Mouse (Mus musculus): ENCODE results near the gene Gm17087. TPM values are rescaled to one million over a fixed set of nuclear protein-coding genes. Genes with fewer than 3 reads are reported as not detected.

The Gm17087 gene
- not detected in 2 replicates for total RNA-seq (2021)
- long read RNA-seq, experiment 1, result 0 reads
- long read RNA-seq, experiment 2, result 0 reads

DNA sequence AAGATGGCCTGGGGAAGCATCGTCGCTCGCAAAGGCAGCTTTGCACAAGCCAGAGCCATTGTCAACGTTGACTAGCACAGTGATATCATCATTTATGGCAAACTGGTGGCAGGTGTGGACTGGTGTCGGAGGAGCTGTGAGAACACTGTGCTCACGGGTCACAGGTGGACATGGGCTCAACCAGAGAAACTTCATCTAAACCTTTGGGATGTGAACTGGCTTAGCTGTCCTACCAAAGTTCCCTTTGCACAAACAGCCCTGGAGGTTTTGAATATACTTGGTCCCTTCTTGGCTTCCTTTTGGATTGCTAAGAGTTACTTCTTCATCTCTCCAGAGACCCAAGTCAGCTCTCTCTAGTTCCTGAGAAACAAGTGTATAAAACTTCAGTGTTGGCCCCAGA is at the start of gene Gm17087:
Gene Gm17087, minus strand, starts transcription at position 101 of the 400 bp plus-strand sequence.
- no peak for DNase-seq

DNA sequence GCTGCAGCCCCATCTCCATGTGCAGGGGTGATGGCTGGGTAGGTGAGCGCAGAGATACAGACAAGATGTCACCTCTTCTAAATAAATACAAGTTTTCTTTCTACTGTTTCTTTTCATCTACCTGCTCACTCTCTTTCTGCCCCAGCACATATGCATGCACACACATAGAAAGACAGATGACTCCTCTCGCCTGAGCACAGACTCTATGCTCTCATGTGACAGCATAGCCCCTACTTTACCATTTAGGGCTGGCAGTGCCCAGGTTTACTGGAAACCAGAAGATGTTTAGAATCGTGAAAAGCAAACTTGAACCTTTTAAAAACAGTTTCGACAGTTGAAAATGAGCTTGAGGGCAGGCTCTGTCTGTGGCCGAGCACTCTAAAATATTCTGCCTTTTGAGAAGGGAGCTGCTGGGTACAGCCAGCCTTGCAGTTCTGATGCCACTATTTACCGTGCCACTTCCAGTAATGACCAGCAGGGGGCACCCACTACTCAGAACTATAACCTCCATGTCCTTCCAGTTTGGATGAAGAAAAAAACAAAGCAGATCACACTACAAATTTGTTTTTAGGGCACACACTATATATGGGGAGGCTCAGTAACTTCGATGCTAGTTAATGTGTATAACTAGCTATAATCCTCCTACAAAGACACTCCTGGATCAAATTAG is 47.3 kb upstream of the Gm17087 start:
- peak; percentile 86 for DNase-seq

DNA sequence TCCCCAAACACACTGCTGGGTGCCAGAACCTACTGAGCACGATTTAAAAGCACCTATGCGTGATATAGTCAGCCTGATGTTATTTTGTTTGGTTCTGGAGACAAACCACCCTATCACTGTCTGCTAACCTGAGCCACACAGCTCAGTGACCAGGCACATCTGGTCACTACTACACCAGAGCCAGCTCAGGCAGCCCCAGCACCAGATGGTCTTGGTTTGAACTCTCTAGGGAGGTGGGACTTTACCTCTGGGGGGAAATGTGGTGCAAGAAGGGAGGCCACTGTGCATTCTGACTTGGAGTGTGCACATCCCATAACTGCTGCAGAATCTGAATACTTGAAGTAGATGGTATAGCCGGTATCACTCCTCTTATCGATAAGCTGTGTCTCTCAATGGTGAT is 45.2 kb upstream of the Gm17087 start:
- no peak for DNase-seq

DNA sequence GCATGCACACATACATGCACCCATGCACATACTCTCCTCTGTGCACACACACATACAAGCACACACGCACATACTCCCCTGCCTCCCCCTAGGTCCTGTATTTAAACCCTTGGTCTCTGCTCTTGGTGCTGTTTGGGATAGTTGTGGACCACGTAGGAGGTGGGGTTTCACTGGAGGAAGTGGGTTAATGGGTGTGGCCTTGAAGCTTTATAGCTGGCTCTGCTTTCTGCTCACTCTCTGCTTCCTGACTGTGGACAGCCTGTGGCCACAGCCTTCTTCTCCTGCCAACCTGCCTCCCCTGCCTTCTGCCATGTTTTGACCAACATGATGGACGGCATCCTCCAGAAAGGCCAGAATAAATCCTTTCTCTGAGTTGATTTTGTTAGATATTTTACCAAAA is 39.9 kb upstream of the Gm17087 start:
- no peak for DNase-seq

DNA sequence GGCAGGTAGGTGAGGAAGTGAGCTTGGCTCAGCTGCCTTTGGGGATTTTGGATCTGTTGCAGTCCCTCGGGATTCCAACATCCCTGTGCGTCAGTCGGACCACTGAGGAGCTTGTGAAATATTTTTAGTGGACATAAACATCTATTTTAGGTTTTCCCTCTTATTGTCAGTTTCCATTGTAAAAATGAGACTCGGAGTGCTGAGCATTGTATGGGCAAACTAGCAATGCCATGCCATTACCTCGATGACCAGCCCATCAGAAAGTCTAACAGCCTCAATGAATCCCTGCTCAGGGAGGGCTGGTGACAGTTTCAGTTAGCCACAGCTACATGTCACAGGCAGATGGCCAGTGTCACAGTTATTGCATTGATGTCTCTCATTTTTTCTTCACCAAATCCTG is 39.2 kb upstream of the Gm17087 start:
- no peak for DNase-seq

DNA sequence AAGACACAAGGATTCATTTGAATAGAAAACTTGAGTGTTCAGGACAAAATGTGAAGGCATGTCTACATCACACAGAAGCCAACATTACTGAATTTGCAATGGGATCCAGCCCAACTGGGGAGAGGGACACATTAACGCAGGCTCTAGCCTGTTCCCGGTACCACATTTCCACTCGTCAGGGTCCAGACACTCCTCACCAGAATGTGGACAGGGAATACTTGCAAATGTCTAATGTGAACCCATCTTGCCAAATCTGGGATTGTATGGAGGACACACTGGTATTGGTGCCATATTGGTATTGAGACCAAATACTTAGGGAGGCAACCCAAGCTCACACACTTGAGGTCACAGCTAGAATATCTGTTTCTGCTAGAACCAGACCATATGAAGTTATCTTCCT is 36.2 kb upstream of the Gm17087 start:
- DNase-seq, result no peak

DNA sequence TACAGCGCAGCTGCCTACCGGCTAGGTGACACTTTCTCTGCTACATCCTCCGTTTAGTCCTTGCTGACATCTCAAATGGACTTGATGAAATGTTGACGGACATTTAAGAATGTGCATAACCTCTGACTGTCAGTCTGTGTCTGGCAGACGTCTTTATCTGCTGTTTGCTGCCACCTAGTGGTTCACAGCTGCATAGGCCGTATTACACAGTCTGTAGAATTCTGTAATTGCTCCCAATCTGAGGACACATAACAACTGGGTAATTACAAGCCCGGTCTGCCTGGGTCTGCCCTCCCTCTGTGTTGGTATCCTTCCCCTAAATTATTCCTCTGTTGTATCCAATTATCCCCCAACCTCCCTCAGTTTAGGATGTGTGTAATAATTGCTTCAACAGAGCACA is 31.0 kb upstream of the Gm17087 start:
- peak; percentile 72 for DNase-seq

DNA sequence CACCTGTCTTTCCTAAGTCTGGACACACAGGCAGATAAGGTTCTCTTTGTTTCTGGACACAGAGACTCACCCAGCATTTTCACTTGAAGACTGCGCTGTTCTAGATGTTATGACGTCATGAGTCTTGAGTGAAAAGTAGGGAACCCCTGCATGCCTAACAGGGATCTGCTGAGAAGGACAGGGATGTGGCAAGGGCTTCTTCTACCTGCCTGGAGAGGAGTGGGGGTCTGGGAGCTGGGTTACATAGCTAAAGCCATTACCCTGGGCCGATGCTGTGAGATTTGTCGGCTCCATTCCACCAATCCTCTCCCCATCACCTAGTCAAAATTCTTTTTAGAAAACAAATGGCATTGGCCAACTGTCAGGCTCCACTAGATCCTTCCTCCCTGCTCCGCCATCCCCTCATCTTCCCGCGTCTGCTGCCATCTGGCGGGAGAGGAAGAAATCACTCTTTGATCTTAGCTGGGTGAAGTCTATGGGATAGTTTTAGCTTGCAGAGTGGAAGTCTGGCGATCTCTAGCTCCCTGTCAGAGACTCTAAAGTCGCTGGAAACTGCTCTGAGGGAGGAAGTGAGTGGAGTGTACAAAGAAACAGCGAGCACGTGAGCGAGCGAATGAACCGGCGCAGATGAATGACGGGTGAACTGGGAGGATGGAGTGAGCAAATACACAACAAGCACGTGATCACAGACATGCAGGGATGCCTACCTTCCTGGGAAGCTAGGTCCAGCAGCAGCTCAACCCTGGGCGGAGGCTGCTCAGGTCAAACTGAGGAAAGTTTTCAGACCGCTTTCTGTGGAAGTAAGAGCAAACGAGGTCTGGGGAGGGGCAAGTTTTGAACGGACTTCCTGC is 25.9 kb upstream of the Gm17087 start:
- DNase-seq, result peak; percentile 87

DNA sequence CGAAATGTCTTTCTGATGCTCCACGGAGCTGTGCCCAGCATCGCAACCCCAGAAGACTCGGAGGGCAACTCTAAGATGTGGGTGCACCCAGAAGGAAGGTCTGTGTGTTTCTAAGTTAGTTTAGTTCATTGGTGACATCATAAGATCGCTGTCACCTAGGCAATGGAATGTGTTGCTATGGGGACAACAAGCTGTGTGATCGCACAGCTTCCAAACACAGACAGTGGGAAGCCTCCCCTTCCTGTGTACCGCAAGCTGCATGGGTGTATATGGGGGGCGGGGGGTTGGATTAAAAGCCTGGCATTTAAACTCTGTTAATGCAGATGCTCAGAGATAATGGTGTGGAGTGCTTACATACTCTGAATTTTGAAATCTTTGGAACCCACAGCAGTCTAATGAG is 14.8 kb upstream of the Gm17087 start:
- DNase-seq, result no peak

DNA sequence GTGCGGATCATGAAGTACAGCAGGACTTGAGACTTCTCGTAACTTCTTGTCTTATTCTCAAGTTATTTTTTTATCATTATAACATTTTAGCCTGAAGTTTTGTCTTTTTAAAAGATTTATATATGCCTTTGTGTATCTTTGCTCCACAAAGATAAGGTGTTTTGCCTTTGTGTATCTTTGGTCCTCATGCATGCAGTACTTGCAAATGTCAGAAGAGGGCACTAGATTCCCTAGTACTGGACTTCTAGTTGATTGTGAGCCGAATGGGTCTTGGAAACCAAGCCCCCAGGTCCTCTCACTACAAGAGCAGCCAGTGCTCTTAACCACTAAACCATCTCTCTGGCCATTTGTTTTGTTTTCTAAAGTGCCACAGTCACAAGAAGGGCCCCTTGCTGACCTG is 13.6 kb upstream of the Gm17087 start:
- peak; percentile 21 for DNase-seq

DNA sequence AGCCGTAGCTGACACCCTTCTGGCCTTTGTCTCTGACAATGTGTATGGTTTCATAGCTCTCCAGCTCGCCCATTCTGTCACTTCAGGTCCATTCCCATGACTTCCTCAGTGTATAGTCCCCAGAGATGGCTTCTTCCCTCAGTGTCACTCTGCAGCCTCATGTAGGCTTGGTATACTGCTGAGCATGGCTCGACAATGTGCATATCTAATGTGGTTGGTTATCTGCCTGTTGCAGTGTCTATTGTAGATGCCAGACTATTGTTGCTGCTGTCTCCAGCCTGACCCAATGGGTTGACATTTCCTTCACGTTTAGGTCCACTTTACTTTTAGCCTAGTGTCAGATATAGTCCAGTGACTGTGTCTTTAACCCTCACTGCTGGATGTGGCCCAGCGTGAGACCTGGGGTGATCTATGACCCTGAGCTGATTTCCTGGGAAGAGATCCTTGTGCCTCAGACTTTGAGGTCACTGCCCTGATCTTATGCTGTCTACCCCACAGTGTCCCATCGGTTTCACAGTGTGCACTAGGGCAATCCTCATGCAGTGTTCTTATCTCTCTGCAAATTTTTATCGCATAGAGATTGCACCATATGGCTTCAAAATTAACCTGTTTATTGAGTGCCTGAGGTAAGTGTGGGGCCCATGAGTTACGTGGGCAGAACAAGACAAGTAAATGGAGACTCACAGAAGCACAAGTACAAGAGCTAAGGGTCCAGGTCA is 7.0 kb upstream of the Gm17087 start:
- no peak for DNase-seq

DNA sequence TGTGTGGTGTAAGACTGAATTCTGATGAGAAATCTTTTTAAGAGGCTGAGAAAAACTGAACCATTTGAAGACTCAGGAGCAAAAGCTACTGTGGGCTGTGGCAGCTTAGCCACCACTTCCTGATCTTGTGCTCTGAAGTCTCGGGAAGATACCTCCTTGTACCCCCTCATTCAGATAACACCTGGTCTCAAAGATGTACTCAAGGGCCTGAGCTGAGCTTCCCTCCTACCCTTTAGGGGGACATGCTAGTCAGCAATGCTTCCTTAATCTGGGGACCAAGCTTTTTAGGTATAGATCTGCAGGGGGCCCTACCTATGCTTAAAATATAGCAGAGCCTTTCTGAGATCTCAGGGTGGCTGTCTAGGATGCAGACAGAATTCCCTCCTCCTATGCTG is 3.9 kb downstream of the Gm17087 start:
- DNase-seq, result no peak

DNA sequence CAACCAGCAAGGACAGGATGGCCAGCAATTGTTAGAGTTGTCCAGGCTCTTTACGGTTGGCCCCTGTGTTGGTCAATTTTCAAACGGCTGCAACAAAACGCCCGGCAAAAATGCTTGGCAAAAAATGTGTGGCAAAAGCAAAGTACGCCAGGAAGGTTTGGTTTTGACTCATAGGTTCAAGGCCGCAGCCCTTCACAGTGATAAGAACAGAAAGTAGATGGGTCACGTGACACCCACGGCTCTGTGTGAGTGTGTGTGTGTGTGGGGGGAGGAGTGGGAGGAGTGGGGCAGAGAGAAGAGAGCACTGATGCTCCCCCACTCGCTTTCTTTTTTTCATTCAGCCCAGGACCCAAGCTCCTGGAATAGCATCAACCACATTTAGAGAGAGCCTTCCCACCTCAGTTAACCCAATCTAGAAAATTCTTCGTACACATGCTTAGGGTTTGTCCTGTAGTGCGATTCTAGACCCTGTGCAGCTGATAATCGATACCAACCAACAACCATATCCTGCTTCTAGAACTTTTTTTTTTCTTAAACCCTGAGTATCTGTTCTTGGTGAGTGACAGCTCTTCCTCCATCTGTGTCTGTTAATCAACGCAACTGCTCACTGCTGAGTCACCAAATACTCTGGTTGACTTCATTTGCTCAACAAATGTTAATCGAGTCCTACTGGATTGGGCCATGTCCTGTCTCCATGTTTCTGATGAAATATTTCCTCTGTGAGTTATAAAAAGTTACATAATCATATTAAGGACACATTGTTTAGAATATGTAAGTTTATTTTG is 4.5 kb downstream of the Gm17087 start:
- peak; percentile 56 for DNase-seq

DNA sequence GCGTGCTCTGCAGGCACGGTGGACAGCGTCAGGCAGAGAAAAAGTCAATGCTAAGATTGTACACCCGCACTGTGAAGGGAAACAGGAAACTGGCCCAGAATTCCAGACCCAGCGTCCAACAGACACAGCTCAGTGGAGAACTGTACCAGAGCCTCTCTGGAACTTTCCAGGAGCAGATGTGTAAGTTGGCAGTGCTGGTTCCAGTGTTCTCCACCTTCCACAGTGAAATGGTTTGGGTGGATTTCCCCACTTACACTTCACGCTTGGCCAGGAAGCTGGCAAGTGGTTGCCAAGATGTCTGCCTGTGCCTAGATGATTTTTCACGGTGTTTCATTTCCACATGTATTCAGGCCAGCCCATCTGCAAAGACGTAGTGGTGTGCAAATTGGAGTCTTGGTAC is 8.8 kb downstream of the Gm17087 start:
- DNase-seq, result no peak

DNA sequence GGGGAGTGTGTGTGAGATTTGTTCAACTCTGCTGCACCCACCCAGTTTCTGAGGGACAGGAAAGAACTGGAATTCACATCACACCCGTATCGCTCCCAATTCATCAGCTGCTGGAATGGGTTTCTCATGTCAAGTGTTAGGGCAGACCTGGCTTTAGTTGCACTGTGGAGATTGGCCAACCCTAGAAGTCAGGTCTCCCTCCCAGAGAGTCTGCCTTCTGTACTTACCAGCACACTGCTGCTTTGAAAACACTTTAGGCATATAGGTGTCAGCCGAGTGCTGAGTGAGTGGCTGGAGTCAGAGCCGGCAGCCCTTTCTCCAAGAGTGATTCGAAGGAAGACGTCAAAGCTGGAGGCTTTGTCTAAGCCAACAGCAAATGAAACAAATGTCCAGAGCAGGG is 10.5 kb downstream of the Gm17087 start:
- no peak for DNase-seq

DNA sequence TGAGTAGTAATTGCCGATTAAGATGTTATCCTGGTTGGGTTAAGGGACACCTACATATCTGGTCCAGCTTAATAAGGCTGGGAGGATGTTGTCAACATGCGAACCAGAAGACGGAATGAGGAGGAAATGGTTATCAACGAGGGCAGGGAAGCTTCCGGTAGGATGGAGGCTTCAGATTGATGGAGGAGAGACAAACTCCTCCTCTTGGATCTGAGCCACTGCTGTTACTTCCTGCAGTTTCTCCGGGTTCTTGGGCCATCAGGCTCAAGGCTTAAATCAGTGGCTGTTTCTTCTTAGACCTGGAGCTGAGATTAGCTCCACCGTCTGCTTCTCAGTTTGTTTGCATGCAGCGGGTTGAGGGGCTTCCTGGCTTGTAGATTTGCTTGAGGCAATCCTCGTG is 11.0 kb downstream of the Gm17087 start:
- no peak for DNase-seq

DNA sequence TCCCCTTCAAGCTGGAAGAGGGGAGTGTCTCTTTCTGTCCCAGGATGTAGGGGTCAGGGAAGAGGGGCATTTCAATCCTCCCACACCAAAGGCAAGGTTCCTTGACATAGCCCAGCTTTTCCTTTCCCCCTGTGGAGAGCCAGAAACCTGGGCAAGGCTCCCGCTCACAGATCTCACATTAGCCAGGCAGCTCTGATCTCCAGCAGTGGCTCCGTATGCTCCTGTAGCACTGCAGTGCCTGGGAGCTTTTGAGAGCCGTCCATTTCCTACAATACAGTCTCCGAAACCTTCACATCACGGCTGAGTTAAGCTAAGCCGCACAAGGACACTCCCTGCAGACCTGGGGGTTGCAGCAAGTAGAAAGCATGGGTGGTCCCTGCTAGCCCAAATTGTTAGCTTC is 12.5 kb downstream of the Gm17087 start:
- DNase-seq, result no peak

DNA sequence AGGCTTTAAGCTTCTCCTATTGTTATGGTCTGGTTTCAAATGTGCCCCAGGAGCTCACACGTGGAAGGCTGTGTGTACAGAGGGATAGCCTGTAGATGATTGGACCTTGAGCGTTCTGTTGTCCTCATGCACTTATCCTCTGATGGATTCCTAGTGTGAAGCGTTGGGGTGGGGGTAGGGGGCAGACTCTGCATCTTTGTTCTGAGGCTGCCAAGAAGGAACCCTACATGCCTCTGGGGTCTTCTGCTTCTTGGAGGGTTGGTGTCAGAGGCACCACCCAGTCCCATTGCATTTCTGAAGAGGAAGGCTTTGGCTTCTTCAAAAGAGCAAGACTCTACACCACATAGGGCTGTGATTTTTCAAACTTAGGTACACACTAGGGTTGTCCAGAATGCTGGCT is 13.1 kb downstream of the Gm17087 start:
- DNase-seq, result no peak

DNA sequence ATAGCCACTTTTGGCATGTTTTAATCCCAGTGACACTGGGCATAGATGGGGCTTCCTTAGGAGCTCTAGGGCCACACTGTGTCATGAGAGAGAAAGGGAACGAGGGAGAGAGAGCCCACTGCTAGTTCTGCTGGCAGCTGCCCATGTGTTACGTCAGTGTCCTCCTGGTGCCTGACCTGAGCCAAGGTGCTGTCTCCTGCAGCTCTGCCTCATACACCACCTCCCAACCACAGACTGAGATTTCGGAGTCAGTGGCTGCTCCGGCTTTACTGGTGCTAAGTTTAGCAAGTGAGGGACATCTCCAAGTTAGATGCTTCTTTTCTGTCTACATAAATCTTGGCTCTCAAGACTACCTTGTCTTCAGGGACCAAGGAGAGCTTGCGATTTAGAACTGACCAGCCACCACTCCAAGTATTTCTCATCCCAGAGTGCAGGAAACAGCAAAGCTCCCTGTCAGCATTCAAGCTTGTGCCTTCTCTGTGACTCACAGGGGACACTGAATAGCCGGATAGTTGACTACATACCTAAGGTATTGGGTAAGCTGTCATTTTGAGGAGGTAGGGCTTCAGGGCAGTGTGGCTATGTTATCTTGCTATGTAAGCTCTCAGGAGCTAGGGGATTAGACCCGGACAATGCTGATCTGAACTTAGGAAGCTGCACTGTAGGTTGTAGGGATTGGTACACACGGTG is 14.3 kb downstream of the Gm17087 start:
- peak; percentile 30 for DNase-seq

DNA sequence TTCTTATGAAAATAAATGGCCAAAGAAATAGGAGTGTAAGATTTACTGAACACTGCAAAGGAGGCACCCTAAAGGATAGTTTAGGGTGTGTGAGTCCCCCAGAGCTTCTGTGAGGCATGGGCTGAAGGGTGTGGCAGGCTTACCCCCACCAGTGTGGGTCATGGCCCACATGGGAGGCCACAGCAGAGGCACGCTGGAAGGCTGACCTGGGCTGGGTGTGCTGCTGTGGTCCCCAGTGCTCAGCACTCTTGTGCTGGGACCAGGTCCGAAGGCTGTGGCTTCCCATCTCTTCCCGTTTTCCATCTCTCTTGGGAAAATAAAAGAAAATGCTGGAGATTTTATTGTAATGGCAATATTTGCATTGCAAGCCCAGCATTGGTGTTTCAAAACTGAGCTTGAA is 15.1 kb downstream of the Gm17087 start:
- DNase-seq, result no peak

DNA sequence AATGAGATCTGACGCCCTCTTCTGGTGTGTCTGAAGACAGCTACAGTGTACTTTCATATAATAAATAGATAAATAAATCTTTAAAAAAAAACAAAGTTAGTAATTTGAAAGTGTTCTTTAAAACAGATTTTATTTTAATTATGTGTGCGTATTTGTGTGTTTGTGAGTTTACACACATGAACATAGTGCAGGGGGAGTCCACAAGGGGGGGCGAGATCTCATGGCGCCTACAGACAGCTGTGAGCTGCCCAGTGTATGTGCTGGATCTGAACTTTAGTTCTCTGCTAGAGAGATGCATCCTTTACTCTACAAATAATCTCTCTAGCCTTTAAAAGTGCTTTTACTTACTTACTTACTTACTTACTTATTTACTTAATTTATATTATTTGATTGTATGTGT is 18.0 kb downstream of the Gm17087 start:
- DNase-seq, result no peak

DNA sequence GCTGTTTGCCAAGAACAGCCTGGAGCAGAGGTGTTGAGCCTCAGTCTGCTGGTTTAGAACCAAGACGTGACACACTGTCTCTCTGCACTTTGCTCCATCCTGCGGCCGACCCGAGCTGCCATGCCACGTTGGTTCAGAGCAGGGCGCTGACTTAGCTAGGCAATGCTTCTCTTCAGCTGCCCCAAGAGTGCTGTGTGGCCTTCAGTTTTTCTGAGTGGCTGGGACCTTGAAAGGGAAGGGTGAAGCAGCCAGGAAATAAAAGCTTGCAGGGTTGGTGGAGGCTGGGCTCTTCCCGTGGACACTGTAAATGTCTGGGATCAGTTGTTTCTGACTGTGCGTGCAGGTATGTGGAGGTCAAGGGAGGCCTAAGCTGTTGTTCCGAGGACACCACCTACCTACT is 20.4 kb downstream of the Gm17087 start:
- peak; percentile 57 for DNase-seq

All from adrenal gland, postnatal 14 days (tissue).